Mouse (Mus musculus) monocyte, adult 59 days (primary cell): Measurements from ENCODE around the gene Ston1. TPM values are rescaled to one million over a fixed set of nuclear protein-coding genes. Genes with fewer than 3 reads are reported as not detected.

Source experiments
- total RNA-seq, 2 experiments: library from RNA; stranded (reverse); gene quantifications; one replicate each; pipeline ENCODE4 v1.2.4; 2023

The Ston1 gene
- under 1 TPM in 1 of 2 experiments, not detected in 1; 0.16 TPM for total RNA-seq

GRCm38 (mm10) chr17:88597222-88598055, at the start of gene Ston1:
Gene Ston1 (plus strand): TSS chr17:88597684.

GRCm38 (mm10) chr17:88668452-88668851, 71.0 kb downstream of the Ston1 start, which contains the start of gene Gtf2a1l:
Gene Gtf2a1l (plus strand): TSS chr17:88668660.

Other genes starting within 250 kb of the Ston1 start
- gene Foxn2, start 157.0 kb upstream of the Ston1 start, total RNA-seq, result 10 to 100 TPM; 83.9 to 87.9 TPM
- gene Ppp1r21, start 67.6 kb upstream of the Ston1 start, total RNA-seq, result 100 to 1,000 TPM in 1 of 2 experiments, 10 to 100 TPM in 1; 98.0 to 101 TPM
- gene Gtf2a1l, start 71.0 kb downstream of the Ston1 start, total RNA-seq, result not detected
- not detected for gene Lhcgr, start 194.3 kb downstream of the Ston1 start, total RNA-seq